Mouse (Mus musculus) activated CD4-positive, CD25-positive, alpha-beta regulatory T cell (primary cell): ENCODE measurements around the gene Olfr583. TPM values are rescaled to one million over a fixed set of nuclear protein-coding genes. Genes with fewer than 3 reads are reported as not detected.

ENCODE experiments used
- polyA plus RNA-seq, 2 experiments: library from polyadenylated mRNA; unstranded; fragments of 100-300 nt; shearing (Covaris generic); gene quantifications; one replicate each; pipeline ENCODE4 v1.2.1; 2017

Gene Olfr583
- not detected for polyA plus RNA-seq

GRCm38 (mm10) chr7:103051000-103051399, at the start of gene Olfr583:
Gene Olfr583 (plus strand): TSS chr7:103051300.

GRCm38 (mm10) chr7:103037724-103038123, 13.4 kb upstream of the Olfr583 start, which contains the start of gene Olfr582:
Gene Olfr582 (plus strand): TSS chr7:103038024.

GRCm38 (mm10) chr7:103081585-103081984, 30.5 kb downstream of the Olfr583 start, which contains the start of gene Olfr584:
Gene Olfr584 (plus strand): TSS chr7:103081885.

GRCm38 (mm10) chr7:103097420-103097819, 46.3 kb downstream of the Olfr583 start, which contains the start of gene Olfr585:
Gene Olfr585 (plus strand): TSS chr7:103097720.

Other genes starting within 250 kb of the Olfr583 start
- gene Olfr564, start 247.8 kb upstream of the Olfr583 start, polyA plus RNA-seq: not detected
- not detected for gene Olfr566, start 192.5 kb upstream of the Olfr583 start, polyA plus RNA-seq
- under 1 TPM in 1 of 2 experiments, not detected in 1; 0.29 TPM for gene Olfr568, start 174.2 kb upstream of the Olfr583 start, polyA plus RNA-seq
- gene Olfr569, start 160.4 kb upstream of the Olfr583 start, polyA plus RNA-seq: under 1 TPM in 1 of 2 experiments, not detected in 1; 0.42 TPM
- under 1 TPM in 1 of 2 experiments, not detected in 1; 0.12 TPM for gene Olfr570, start 156.7 kb upstream of the Olfr583 start, polyA plus RNA-seq
- not detected for gene Olfr571, start 133.8 kb upstream of the Olfr583 start, polyA plus RNA-seq
- not detected for gene Olfr572, start 126.9 kb upstream of the Olfr583 start, polyA plus RNA-seq
- gene Olfr573-ps1, start 108.7 kb upstream of the Olfr583 start, polyA plus RNA-seq: under 1 TPM in 1 of 2 experiments, not detected in 1; 0.86 TPM
- not detected for gene Olfr574, start 102.8 kb upstream of the Olfr583 start, polyA plus RNA-seq
- gene Olfr575, start 92.5 kb upstream of the Olfr583 start, polyA plus RNA-seq: not detected
- gene Olfr576, start 88.6 kb upstream of the Olfr583 start, polyA plus RNA-seq: under 1 TPM in 1 of 2 experiments, not detected in 1; 0.25 TPM
- gene Olfr577, start 75.4 kb upstream of the Olfr583 start, polyA plus RNA-seq: under 1 TPM in 1 of 2 experiments, not detected in 1; 0.12 TPM
- gene Olfr578, start 62.0 kb upstream of the Olfr583 start, polyA plus RNA-seq: not detected
- gene Olfr582, start 13.3 kb upstream of the Olfr583 start, polyA plus RNA-seq: not detected
- gene Olfr584, start 30.6 kb downstream of the Olfr583 start, polyA plus RNA-seq: under 1 TPM in 1 of 2 experiments, not detected in 1; 0.41 TPM
- gene Olfr585, start 46.4 kb downstream of the Olfr583 start, polyA plus RNA-seq: not detected
- gene Olfr586, start 74.3 kb downstream of the Olfr583 start, polyA plus RNA-seq: not detected
- gene Olfr588-ps1, start 89.6 kb downstream of the Olfr583 start, polyA plus RNA-seq: under 1 TPM in 1 of 2 experiments, not detected in 1; 0.04 TPM
- not detected for gene Olfr589, start 105.1 kb downstream of the Olfr583 start, polyA plus RNA-seq
- not detected for gene Olfr591, start 127.0 kb downstream of the Olfr583 start, polyA plus RNA-seq
- under 1 TPM in 1 of 2 experiments, not detected in 1; 0.05 TPM for gene Olfr592, start 133.5 kb downstream of the Olfr583 start, polyA plus RNA-seq
- gene Olfr593, start 160.6 kb downstream of the Olfr583 start, polyA plus RNA-seq: not detected
- gene Olfr594, start 165.7 kb downstream of the Olfr583 start, polyA plus RNA-seq: under 1 TPM in 1 of 2 experiments, not detected in 1; 0.36 TPM
- not detected for gene Usp17ld, start 201.2 kb downstream of the Olfr583 start, polyA plus RNA-seq